Mouse (Mus musculus) midbrain, embryonic 13.5 days (tissue): ENCODE results near the gene 3110040N11Rik. TPM values are rescaled to one million over a fixed set of nuclear protein-coding genes. Genes with fewer than 3 reads are reported as not detected.
A peak's percentile ranks its signal among the peaks of the same experiment; 100 is the strongest.

Source experiments
- ATAC-seq: fragments of 200-750 bp; cut with Nextera tagmentation; 2 replicates; pipeline ENCODE4 v1.8.0; 2017; ENCODE audit warnings: mild to moderate bottlenecking, moderate TSS enrichment, moderate library complexity
- H3K27ac ChIP-seq: fragments of 300-500 bp; sonication (generic); 2 replicates; pipeline ENCODE4 v1.5.1; 2015; ENCODE audit warnings: inconsistent platforms, mild to moderate bottlenecking, moderate library complexity
- H3K27me3 ChIP-seq: fragments of 300-500 bp; sonication (generic); 2 replicates; pipeline ENCODE4 v1.6.1; 2015; ENCODE audit warnings: mild to moderate bottlenecking, inconsistent platforms
- H3K36me3 ChIP-seq: fragments of 300-500 bp; sonication (generic); 2 replicates; pipeline ENCODE4 v1.6.1; 2015; ENCODE audit warnings: mild to moderate bottlenecking, inconsistent platforms
- H3K4me1 ChIP-seq: fragments of 300-500 bp; sonication (generic); replicated peaks from 2 replicates; pipeline ENCODE4 v1.6.1; 2015; ENCODE audit warnings: inconsistent platforms
- H3K4me2 ChIP-seq: fragments of 300-500 bp; sonication (generic); replicated peaks from 2 replicates; pipeline ENCODE4 v1.6.1; 2015; ENCODE audit warnings: moderate library complexity, mild to moderate bottlenecking, inconsistent platforms
- H3K4me3 ChIP-seq: fragments of 300-500 bp; sonication (generic); replicated peaks from 2 replicates; pipeline ENCODE4 v1.5.1; 2015; ENCODE audit warnings: mild to moderate bottlenecking, inconsistent platforms
- H3K9ac ChIP-seq: fragments of 300-500 bp; sonication (generic); replicated peaks from 2 replicates; pipeline ENCODE4 v1.6.1; 2015; ENCODE audit warnings: mild to moderate bottlenecking, inconsistent platforms
- H3K9me3 ChIP-seq: fragments of 300-500 bp; sonication (generic); 2 replicates; pipeline ENCODE4 v1.6.1; 2016; ENCODE audit warnings: mild to moderate bottlenecking, inconsistent platforms
- WGBS: fragments of 180-500 bp; shearing (Covaris S2); methylation state at CpG from one replicate; pipeline ENCODE4 v1.1.7; 2015; 5-methylcytosine and 5-hydroxymethylcytosine counted together
- polyA plus RNA-seq: library from polyadenylated mRNA; unstranded; fragments of >200 nt; fragmentation: Nextera tagmentation; extraction: Ambion mirVana; gene quantifications from 2 replicates; pipeline ENCODE4 v1.2.1, GENCODE M21; 2015

The 3110040N11Rik gene
- polyA plus RNA-seq, 1 experiment from 2014 or later = 55.1 TPM

GRCm38 (mm10) chr7:81777667-81778218 is 11.5 kb downstream of the 3110040N11Rik start:
- Histone ChIP-seq H3K9ac (no peak overlapping the region), H3K4me3 (no peak overlapping the region), H3K27ac (no peak overlapping the region), H3K9me3 (peaks cover 4% of the 10 kb centered on the region; the same call in 1 of the 2 replicates), H3K4me1 (no peaks in the 10 kb centered on the region), H3K36me3 (peaks cover 34% of the 10 kb centered on the region), H3K4me2 (no peak overlapping the region), H3K27me3 (no peaks in the 10 kb centered on the region)
- ATAC-seq = 0 out of 2 replicates have a peak, but pooled peaks have one; percentile 56
- WGBS = 78% methylated on average over 10 of the region's 10 CpGs

- H3K27me3 ChIP-seq = no peaks in the 10 kb centered on the region
- H3K27ac ChIP-seq = no peak overlapping the region
- H3K36me3 ChIP-seq = peaks cover 17% of the 10 kb centered on the region
- WGBS = 78% methylated on average over 5 of the region's 5 CpGs
- H3K9me3 ChIP-seq = no peaks in the 10 kb centered on the region
- H3K4me1 ChIP-seq = no peaks in the 10 kb centered on the region
- no peak overlapping the region for H3K4me2 ChIP-seq
- H3K4me3 ChIP-seq = no peak overlapping the region
- no peak for ATAC-seq
- H3K9ac ChIP-seq = no peak overlapping the region
Observed at GRCm38 (mm10) chr7:81775325-81775724, 14.0 kb downstream of the 3110040N11Rik start.

GRCm38 (mm10) chr7:81772786-81773539 is 16.3 kb downstream of the 3110040N11Rik start:
- peaks cover 8% of the 10 kb centered on the region for H3K36me3 ChIP-seq
- no peaks in the 10 kb centered on the region for H3K4me1 ChIP-seq
- no peaks in the 10 kb centered on the region for H3K27me3 ChIP-seq
- H3K27ac ChIP-seq = no peak overlapping the region
- no peak overlapping the region for H3K9ac ChIP-seq
- no peak overlapping the region for H3K4me3 ChIP-seq
- 86% methylated on average over 10 of the region's 10 CpGs for WGBS
- peak; percentile 40; the same call in 1 of the 2 replicates for ATAC-seq
- H3K9me3 ChIP-seq = no peaks in the 10 kb centered on the region
- H3K4me2 ChIP-seq = no peak overlapping the region

GRCm38 (mm10) chr7:81763110-81763845 is 26.0 kb downstream of the 3110040N11Rik start:
- no peaks in the 10 kb centered on the region for H3K27me3 ChIP-seq
- no peaks in the 10 kb centered on the region for H3K9me3 ChIP-seq
- peak overlapping the region; percentile 89 for H3K27ac ChIP-seq
- peaks cover 27% of the 10 kb centered on the region for H3K4me1 ChIP-seq
- peak overlapping the region; percentile 99 for H3K4me2 ChIP-seq
- H3K36me3 ChIP-seq = no peaks in the 10 kb centered on the region
- 2% methylated on average over 60 of the region's 60 CpGs for WGBS
- H3K9ac ChIP-seq = peak overlapping the region; percentile 89
- peak; percentile 80 for ATAC-seq
- H3K4me3 ChIP-seq = peak overlapping the region; percentile 75

DNA sequence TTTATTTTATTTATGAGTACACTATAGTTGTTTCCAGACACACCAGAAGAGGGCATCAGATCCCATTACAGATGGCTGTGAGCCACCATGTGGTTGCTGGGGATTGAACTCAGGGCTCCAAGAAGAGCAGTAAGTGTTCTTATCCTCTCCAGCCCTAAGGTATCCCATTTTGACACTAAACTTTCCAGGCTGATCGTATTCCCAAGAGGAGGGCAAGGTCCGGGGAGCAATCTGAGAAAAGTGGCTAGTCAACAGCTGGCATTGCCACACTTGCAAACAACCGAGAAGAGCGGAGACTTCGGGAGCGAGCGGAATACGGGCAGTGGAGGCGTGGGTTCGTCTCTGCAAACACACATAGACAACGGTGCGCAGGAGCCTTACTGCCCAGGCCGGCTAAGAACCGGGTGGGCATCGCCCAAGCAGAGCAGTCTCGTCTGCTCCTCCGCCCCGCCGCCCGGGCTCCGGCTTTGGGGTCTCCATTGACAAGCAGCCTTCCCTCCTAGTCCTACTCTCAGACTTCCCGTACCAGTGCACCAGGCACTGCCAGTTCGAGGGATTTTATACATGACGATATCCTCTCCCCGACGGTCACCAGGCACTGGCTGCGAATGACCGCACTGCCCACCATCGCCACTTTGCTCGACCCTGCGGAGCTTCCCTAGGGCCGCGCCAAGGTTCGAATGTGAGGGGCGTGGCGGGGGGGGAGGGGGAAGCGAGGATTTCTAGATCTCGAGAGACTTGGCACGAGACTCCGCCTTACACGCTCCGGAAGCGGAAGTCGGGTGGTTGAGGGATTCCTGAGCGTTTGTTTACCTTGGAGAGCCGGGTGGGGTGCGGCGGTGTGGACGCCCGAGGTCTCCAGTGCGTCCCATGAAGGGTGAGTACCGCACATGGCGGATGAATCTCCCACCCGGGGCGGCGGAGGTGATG is 26.8 kb downstream of the 3110040N11Rik start, which contains the start of gene Ramac:
Gene Ramac, plus strand, starts transcription at position 746 of the 930 bp plus-strand sequence.
- Histone ChIP-seq H3K9ac (peak within 1 kb of the TSS; percentile 89), H3K4me3 (peak within 1 kb of the TSS; percentile 75), H3K4me2 (peak within 1 kb of the TSS; percentile 99), H3K27me3 (no peaks in the 10 kb centered on the region), H3K4me1 (peaks cover 27% of the 10 kb centered on the region), H3K9me3 (no peaks in the 10 kb centered on the region), H3K27ac (peak within 1 kb of the TSS; percentile 89), H3K36me3 (no peaks in the 10 kb centered on the region)
- peak; percentile 98 for ATAC-seq
- WGBS = under 1% methylated on average over 56 of the region's 56 CpGs

DNA sequence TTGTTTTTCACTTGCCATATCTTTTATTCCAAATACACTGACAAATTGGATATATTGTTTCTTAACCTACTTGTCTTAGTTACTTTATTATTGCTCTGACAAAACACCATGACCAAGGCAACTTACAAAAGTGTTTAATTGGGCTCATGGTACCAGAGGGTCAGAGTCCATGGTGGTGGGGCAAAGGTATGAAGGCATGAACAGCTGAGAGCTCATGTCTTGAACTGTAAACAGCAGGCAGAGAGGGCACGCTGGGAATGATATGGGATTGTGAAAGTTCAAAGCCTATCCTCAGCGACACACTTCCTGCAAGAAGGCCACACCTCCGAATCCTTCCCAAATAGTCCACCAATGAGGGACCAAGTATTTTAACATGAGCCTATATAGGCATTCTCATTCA is 41.3 kb downstream of the 3110040N11Rik start:
- Histone ChIP-seq H3K9me3 (no peaks in the 10 kb centered on the region), H3K4me2 (no peak overlapping the region), H3K4me1 (no peaks in the 10 kb centered on the region), H3K36me3 (no peaks in the 10 kb centered on the region), H3K27me3 (no peaks in the 10 kb centered on the region), H3K9ac (no peak overlapping the region), H3K27ac (no peak overlapping the region), H3K4me3 (no peak overlapping the region)
- ATAC-seq = no peak
- WGBS = 79% methylated on average over 3 of the region's 3 CpGs

- Histone ChIP-seq H3K27ac (no peak overlapping the region), H3K9ac (no peak overlapping the region), H3K9me3 (no peaks in the 10 kb centered on the region), H3K27me3 (no peaks in the 10 kb centered on the region), H3K4me2 (no peak overlapping the region), H3K4me3 (no peak overlapping the region), H3K4me1 (no peaks in the 10 kb centered on the region), H3K36me3 (no peaks in the 10 kb centered on the region)
- 81% methylated on average over 4 of the region's 4 CpGs for WGBS
- ATAC-seq = no peak
Observed at GRCm38 (mm10) chr7:81744145-81744544, 45.1 kb downstream of the 3110040N11Rik start.

DNA sequence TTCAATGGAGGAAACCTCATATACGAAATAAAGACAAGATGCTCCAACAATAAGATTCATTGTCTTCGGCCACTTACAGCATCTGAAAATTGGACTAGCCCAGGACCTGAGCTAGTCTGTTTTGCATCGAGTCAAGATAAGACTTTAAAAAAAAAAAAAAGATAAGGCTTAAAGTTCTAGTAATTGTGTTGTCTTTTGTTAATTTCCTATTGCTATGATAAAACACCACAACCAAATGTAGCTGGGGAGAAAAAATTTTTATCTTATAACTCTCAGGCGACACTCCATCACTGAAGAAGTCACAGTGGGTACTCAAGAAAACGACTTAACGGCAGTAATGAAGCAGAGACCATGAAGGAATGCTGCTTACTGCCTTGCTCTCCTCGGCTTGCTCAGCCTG is 49.3 kb downstream of the 3110040N11Rik start:
- H3K27ac ChIP-seq = no peak overlapping the region
- H3K4me1 ChIP-seq = no peaks in the 10 kb centered on the region
- H3K9ac ChIP-seq = no peak overlapping the region
- 87% methylated on average over 7 of the region's 7 CpGs for WGBS
- ATAC-seq = no peak
- no peaks in the 10 kb centered on the region for H3K27me3 ChIP-seq
- no peaks in the 10 kb centered on the region for H3K36me3 ChIP-seq
- no peak overlapping the region for H3K4me3 ChIP-seq
- H3K9me3 ChIP-seq = no peaks in the 10 kb centered on the region
- no peak overlapping the region for H3K4me2 ChIP-seq

GRCm38 (mm10) chr7:81738720-81739385 is 50.4 kb downstream of the 3110040N11Rik start:
- 84% methylated on average over 8 of the region's 8 CpGs for WGBS
- no peaks in the 10 kb centered on the region for H3K27me3 ChIP-seq
- no peaks in the 10 kb centered on the region for H3K9me3 ChIP-seq
- ATAC-seq = no peak
- H3K36me3 ChIP-seq = no peaks in the 10 kb centered on the region
- no peak overlapping the region for H3K27ac ChIP-seq
- no peak overlapping the region for H3K4me3 ChIP-seq
- H3K9ac ChIP-seq = no peak overlapping the region
- no peak overlapping the region for H3K4me2 ChIP-seq
- H3K4me1 ChIP-seq = no peaks in the 10 kb centered on the region

DNA sequence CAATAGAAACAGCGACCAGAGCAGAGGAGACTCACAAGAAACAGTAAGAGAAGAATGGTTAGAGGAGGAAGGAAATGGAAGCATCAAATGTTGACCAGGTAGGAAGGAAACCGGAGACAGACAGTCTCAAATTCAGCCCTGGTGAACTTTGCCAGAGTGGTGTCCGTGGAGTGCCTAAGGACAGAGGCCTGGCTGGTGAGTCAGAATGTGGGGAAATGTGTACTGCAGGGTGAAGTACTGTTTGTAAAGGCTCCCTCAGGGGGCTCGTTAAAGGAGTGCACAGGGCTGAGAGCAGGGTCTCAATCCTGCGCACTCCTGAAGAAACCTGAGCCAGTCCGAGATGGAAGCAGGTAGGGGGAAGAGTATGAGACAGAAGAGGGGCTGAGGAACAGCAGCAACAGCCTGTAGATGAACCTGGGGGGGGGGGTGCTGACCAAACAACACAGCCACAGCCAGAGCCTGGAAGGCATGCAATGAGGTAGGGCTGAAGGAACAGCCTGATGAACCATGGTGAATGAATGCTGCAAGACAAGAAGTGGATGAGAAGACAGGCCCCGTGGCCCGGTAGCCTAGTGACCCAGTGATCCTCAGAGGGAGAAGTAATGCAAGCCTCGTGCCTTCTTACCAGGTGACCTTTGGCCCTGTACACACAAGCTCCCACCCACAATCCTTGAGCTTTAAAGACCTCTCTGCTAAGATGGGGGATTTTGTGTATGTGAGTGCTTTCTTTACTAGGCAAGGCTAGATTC is 53.8 kb downstream of the 3110040N11Rik start:
- no peaks in the 10 kb centered on the region for H3K36me3 ChIP-seq
- ATAC-seq = no peak
- WGBS = 70% methylated on average over 9 of the region's 9 CpGs
- no peak overlapping the region for H3K4me2 ChIP-seq
- no peak overlapping the region for H3K4me3 ChIP-seq
- H3K27me3 ChIP-seq = no peaks in the 10 kb centered on the region
- H3K9ac ChIP-seq = no peak overlapping the region
- H3K4me1 ChIP-seq = no peaks in the 10 kb centered on the region
- no peaks in the 10 kb centered on the region for H3K9me3 ChIP-seq
- no peak overlapping the region for H3K27ac ChIP-seq
